Mouse (Mus musculus): ENCODE results near the gene Unc79. TPM values are rescaled to one million over a fixed set of nuclear protein-coding genes. Genes with fewer than 3 reads are reported as not detected.

The Unc79 gene
- polyA plus RNA-seq, 1 experiment from 2014 or later = 0.16 TPM

- H3K36me3 ChIP-seq (ENCODE audit: control insufficient read depth, insufficient read depth, low read length) = no peaks in the 10 kb centered on the region
- no peak overlapping the region for H3K4me2 ChIP-seq (replicated peaks; ENCODE audit: low read depth, low read length)
- H3K9me3 ChIP-seq (ENCODE audit: control insufficient read depth, low read length) = no peaks in the 10 kb centered on the region
- no peaks in the 10 kb centered on the region for H3K27me3 ChIP-seq (ENCODE audit: control insufficient read depth, insufficient read depth, low read length)
- H3K9ac ChIP-seq (ENCODE audit: low read depth, low read length) = no peak overlapping the region
- H3K4me1 ChIP-seq (ENCODE audit: control insufficient read depth, insufficient read depth, low read length) = peaks cover 20% of the 10 kb centered on the region; the same call in 1 of the 2 replicates
- ATAC-seq (ENCODE audit: low FRiP score, low TSS enrichment) = peak; percentile 32; the same call in 1 of the 2 replicates
- H3K4me3 ChIP-seq (ENCODE audit: low read length) = no peak overlapping the region
- no peak overlapping the region for H3K27ac ChIP-seq (ENCODE audit: low read depth, low read length)
- WGBS = 64% methylated on average over 2 of the region's 2 CpGs
Observed at GRCm38 (mm10) chr12:103214797-103215196, 266.1 kb downstream of the Unc79 start.

DNA sequence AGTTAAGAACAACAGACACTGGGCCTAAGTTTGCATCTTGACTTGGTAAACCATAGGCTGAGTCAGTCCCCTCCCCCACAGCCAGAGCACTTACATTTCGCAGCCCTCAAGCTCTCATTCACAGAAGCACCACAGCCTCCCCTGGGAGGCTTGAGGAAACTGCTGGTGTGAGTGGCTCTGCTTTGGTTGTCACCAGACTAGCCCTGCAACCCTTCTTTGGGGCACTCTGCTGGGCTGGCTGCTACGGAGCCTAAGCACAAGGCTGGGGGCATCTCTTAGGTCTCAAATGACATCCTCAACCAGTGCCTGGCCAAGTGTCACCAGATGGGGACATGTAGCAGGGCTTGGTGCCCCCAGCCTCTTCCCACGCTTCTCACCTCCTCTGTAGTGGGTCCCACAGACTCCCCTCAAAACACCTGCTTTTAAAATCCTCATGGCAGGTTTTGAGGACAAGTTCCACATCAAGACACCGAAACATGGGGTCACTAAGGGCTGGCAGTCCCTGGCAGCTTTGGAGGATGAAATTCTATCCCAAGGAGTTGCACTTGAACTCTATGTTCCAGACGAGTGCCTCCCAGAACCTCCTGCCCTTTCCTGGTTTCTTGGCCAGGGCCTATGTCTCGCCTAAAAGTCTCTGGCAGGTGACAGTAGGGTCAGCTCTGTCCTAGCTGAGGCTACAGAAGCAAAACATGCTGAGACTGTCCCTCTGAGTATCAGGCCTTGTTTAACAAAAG lies 267.4 kb downstream of the Unc79 start:
- no peak overlapping the region for H3K4me3 ChIP-seq (ENCODE audit: low read length)
- H3K4me2 ChIP-seq (replicated peaks; ENCODE audit: low read depth, low read length) = no peak overlapping the region
- no peak overlapping the region for H3K9ac ChIP-seq (ENCODE audit: low read depth, low read length)
- 29% methylated on average over 6 of the region's 6 CpGs for WGBS
- peak overlapping the region; percentile 32; the same call in 1 of the 2 replicates for H3K27ac ChIP-seq (ENCODE audit: low read depth, low read length)
- H3K27me3 ChIP-seq (ENCODE audit: control insufficient read depth, insufficient read depth, low read length) = no peaks in the 10 kb centered on the region
- H3K9me3 ChIP-seq (ENCODE audit: control insufficient read depth, low read length) = no peaks in the 10 kb centered on the region
- ATAC-seq (ENCODE audit: low FRiP score, low TSS enrichment) = peak; percentile 74
- no peaks in the 10 kb centered on the region for H3K36me3 ChIP-seq (ENCODE audit: control insufficient read depth, insufficient read depth, low read length)
- peaks cover 20% of the 10 kb centered on the region; the same call in 1 of the 2 replicates for H3K4me1 ChIP-seq (ENCODE audit: control insufficient read depth, insufficient read depth, low read length)

DNA sequence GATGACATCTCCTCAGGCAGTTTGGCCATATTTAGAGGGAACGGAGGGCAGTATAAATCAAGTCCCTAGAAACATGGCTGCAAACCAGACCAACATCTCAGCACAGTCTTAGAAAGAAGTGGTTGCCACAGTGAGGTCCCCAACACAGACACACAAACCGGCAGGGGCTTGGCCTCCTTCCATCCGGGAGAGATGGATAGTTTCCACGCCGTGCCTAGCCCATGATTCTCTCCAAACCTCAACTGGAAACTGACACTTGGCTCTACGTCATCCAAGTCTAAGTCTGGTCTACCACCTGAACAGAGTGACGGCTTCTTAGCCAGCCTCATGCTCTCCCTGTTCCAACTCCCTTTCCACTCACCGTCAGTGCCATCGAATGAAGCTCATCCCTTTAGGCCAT lies 275.0 kb downstream of the Unc79 start:
- no peaks in the 10 kb centered on the region for H3K27me3 ChIP-seq (ENCODE audit: control insufficient read depth, insufficient read depth, low read length)
- no peaks in the 10 kb centered on the region for H3K36me3 ChIP-seq (ENCODE audit: control insufficient read depth, insufficient read depth, low read length)
- ATAC-seq (ENCODE audit: low FRiP score, low TSS enrichment) = no peak
- 91% methylated on average over 9 of the region's 9 CpGs for WGBS
- no peaks in the 10 kb centered on the region for H3K9me3 ChIP-seq (ENCODE audit: control insufficient read depth, low read length)
- H3K4me3 ChIP-seq (ENCODE audit: low read length) = no peak overlapping the region
- H3K4me1 ChIP-seq (ENCODE audit: control insufficient read depth, insufficient read depth, low read length) = no peaks in the 10 kb centered on the region
- H3K27ac ChIP-seq (ENCODE audit: low read depth, low read length) = no peak overlapping the region
- H3K4me2 ChIP-seq (replicated peaks; ENCODE audit: low read depth, low read length) = no peak overlapping the region
- H3K9ac ChIP-seq (ENCODE audit: low read depth, low read length) = no peak overlapping the region

DNA sequence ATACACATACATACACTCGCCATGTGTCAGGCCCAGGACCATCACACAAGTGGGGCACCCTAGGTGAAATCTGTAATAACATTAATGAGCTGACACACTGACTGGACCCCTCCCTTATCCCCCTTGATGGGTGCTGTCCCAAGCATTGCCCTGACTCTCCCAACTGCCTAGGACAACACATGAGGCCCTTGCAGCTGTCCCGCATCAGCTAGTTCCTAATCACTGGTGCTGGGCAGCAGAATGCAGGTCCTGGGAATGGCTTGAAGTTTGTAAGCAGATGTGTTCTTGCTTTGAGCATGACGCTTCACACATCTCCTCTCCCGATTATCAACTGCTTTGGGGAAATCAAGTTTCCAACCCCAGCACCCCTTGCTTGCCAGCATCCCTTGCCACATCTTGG lies 277.5 kb downstream of the Unc79 start:
- Histone ChIP-seq H3K4me1 (ENCODE audit: control insufficient read depth, insufficient read depth, low read length) (no peaks in the 10 kb centered on the region), H3K4me2 (replicated peaks; ENCODE audit: low read depth, low read length) (no peak overlapping the region), H3K9me3 (ENCODE audit: control insufficient read depth, low read length) (no peaks in the 10 kb centered on the region), H3K4me3 (ENCODE audit: low read length) (no peak overlapping the region), H3K9ac (ENCODE audit: low read depth, low read length) (no peak overlapping the region), H3K27ac (ENCODE audit: low read depth, low read length) (no peak overlapping the region), H3K27me3 (ENCODE audit: control insufficient read depth, insufficient read depth, low read length) (no peaks in the 10 kb centered on the region), H3K36me3 (ENCODE audit: control insufficient read depth, insufficient read depth, low read length) (no peaks in the 10 kb centered on the region)
- no peak for ATAC-seq (ENCODE audit: low FRiP score, low TSS enrichment)
- WGBS = 86% methylated on average over 4 of the region's 4 CpGs

GRCm38 (mm10) chr12:103229058-103229457 lies 280.4 kb downstream of the Unc79 start:
- Histone ChIP-seq H3K27me3 (ENCODE audit: control insufficient read depth, insufficient read depth, low read length) (no peaks in the 10 kb centered on the region), H3K4me2 (replicated peaks; ENCODE audit: low read depth, low read length) (no peak overlapping the region), H3K27ac (ENCODE audit: low read depth, low read length) (no peak overlapping the region), H3K4me3 (ENCODE audit: low read length) (no peak overlapping the region), H3K9me3 (ENCODE audit: control insufficient read depth, low read length) (no peaks in the 10 kb centered on the region), H3K9ac (ENCODE audit: low read depth, low read length) (no peak overlapping the region), H3K4me1 (ENCODE audit: control insufficient read depth, insufficient read depth, low read length) (no peaks in the 10 kb centered on the region), H3K36me3 (ENCODE audit: control insufficient read depth, insufficient read depth, low read length) (no peaks in the 10 kb centered on the region)
- no peak for ATAC-seq (ENCODE audit: low FRiP score, low TSS enrichment)
- WGBS = 88% methylated on average over 4 of the region's 4 CpGs

Small RNA genes lying within 50 kb of the gene (microRNA-seq; reads per million reads assigned to microRNA genes)
- gene Gm44324 = not detected

Other genes with a start within 250 kb of the Unc79 start
- gene Itpk1, start 243.9 kb upstream of the Unc79 start, polyA plus RNA-seq (2014; fragmentation: Nextera tagmentation; extraction: Ambion mirVana) = 10.2 and 18.4 TPM in 2 replicates
- gene Moap1, start 205.2 kb upstream of the Unc79 start, polyA plus RNA-seq (2014; fragmentation: Nextera tagmentation; extraction: Ambion mirVana) = 21.1 and 25.9 TPM in 2 replicates
- 11.9 and 12.1 TPM in 2 replicates for gene Tmem251, start 205.1 kb upstream of the Unc79 start, polyA plus RNA-seq (2014; fragmentation: Nextera tagmentation; extraction: Ambion mirVana)
- not detected in 2 replicates for gene Gm28051, start 191.1 kb upstream of the Unc79 start, polyA plus RNA-seq (2014; fragmentation: Nextera tagmentation; extraction: Ambion mirVana)
- gene Gon7, start 191.1 kb upstream of the Unc79 start, polyA plus RNA-seq (2014; fragmentation: Nextera tagmentation; extraction: Ambion mirVana) = 34.7 and 38.1 TPM in 2 replicates
- gene Ubr7, start 190.9 kb upstream of the Unc79 start, polyA plus RNA-seq (2014; fragmentation: Nextera tagmentation; extraction: Ambion mirVana) = 33.7 and 53.7 TPM in 2 replicates
- 25.8 TPM in 2 replicates for gene Gm20604, start 190.2 kb upstream of the Unc79 start, polyA plus RNA-seq (2014; fragmentation: Nextera tagmentation; extraction: Ambion mirVana)
- 17.7 and 24.0 TPM in 2 replicates for gene Btbd7, start 70.4 kb upstream of the Unc79 start, polyA plus RNA-seq (2014; fragmentation: Nextera tagmentation; extraction: Ambion mirVana)
- not detected in 2 replicates for gene Cox8c, start 49.5 kb upstream of the Unc79 start, polyA plus RNA-seq (2014; fragmentation: Nextera tagmentation; extraction: Ambion mirVana)

All from kidney, embryonic 14.5 days (tissue).